Mouse (Mus musculus): ENCODE results near the gene Smarcc1. TPM values are rescaled to one million over a fixed set of nuclear protein-coding genes. Genes with fewer than 3 reads are reported as not detected.

Smarcc1 gene
- polyA plus RNA-seq, 1 experiment from 2014 or later = 91.3 TPM

- Histone ChIP-seq H3K27me3 (replicated peaks) (no peaks in the 10 kb centered on the region), H3K36me3 (peaks cover 19% of the 10 kb centered on the region), H3K4me2 (replicated peaks) (no peak overlapping the region), H3K9me3 (no peaks in the 10 kb centered on the region), H3K4me3 (replicated peaks) (no peak overlapping the region), H3K9ac (no peak overlapping the region), H3K4me1 (replicated peaks) (no peaks in the 10 kb centered on the region), H3K27ac (no peak overlapping the region)
- ATAC-seq = no peak
- 90% methylated on average over 3 of the region's 3 CpGs for WGBS
Observed at GRCm38 (mm10) chr9:110208967-110209366, 91.5 kb downstream of the Smarcc1 start.

- no peak overlapping the region for H3K4me2 ChIP-seq (replicated peaks)
- WGBS = 83% methylated on average over 4 of the region's 4 CpGs
- H3K9ac ChIP-seq = no peak overlapping the region
- H3K4me3 ChIP-seq (replicated peaks) = no peak overlapping the region
- H3K27me3 ChIP-seq (replicated peaks) = no peaks in the 10 kb centered on the region
- H3K9me3 ChIP-seq = no peaks in the 10 kb centered on the region
- no peak for ATAC-seq
- no peak overlapping the region for H3K27ac ChIP-seq
- H3K4me1 ChIP-seq (replicated peaks) = no peaks in the 10 kb centered on the region
- peaks cover 28% of the 10 kb centered on the region for H3K36me3 ChIP-seq
Observed at GRCm38 (mm10) chr9:110224273-110224672, 106.8 kb downstream of the Smarcc1 start.

GRCm38 (mm10) chr9:110226191-110226590 is 108.7 kb downstream of the Smarcc1 start:
- Histone ChIP-seq H3K36me3 (peaks cover 27% of the 10 kb centered on the region), H3K4me1 (replicated peaks) (no peaks in the 10 kb centered on the region)
- WGBS = 90% methylated on average over 4 of the region's 4 CpGs

GRCm38 (mm10) chr9:110228671-110229070 is 111.2 kb downstream of the Smarcc1 start:
- 85% methylated on average over 6 of the region's 6 CpGs for WGBS
- Histone ChIP-seq H3K27me3 (replicated peaks) (no peaks in the 10 kb centered on the region), H3K36me3 (peaks cover 10% of the 10 kb centered on the region), H3K27ac (no peak overlapping the region), H3K9ac (no peak overlapping the region), H3K4me3 (replicated peaks) (no peak overlapping the region), H3K4me1 (replicated peaks) (no peaks in the 10 kb centered on the region), H3K9me3 (no peaks in the 10 kb centered on the region), H3K4me2 (replicated peaks) (no peak overlapping the region)
- no peak for ATAC-seq

More at GRCm38 (mm10) chr9:110226191-110226590, 108.7 kb downstream of the Smarcc1 start:
- H3K27ac ChIP-seq = no peak overlapping the region
- no peak overlapping the region for H3K4me3 ChIP-seq (replicated peaks)
- no peak overlapping the region for H3K4me2 ChIP-seq (replicated peaks)
- ATAC-seq = no peak
- H3K27me3 ChIP-seq (replicated peaks) = no peaks in the 10 kb centered on the region
- no peak overlapping the region for H3K9ac ChIP-seq
- no peaks in the 10 kb centered on the region for H3K9me3 ChIP-seq

GRCm38 (mm10) chr9:110229112-110229511 is 111.6 kb downstream of the Smarcc1 start:
- Histone ChIP-seq H3K4me2 (replicated peaks) (no peak overlapping the region), H3K36me3 (peaks cover 9% of the 10 kb centered on the region; the same call in 1 of the 2 replicates), H3K4me1 (replicated peaks) (no peaks in the 10 kb centered on the region), H3K27ac (no peak overlapping the region), H3K9ac (no peak overlapping the region), H3K4me3 (replicated peaks) (no peak overlapping the region), H3K27me3 (replicated peaks) (no peaks in the 10 kb centered on the region), H3K9me3 (no peaks in the 10 kb centered on the region)
- WGBS = 91% methylated on average over 1 of the region's 1 CpGs
- no peak for ATAC-seq

- H3K36me3 ChIP-seq = peaks cover 15% of the 10 kb centered on the region; the same call in 1 of the 2 replicates
- H3K4me2 ChIP-seq (replicated peaks) = no peak overlapping the region
- no peak overlapping the region for H3K9ac ChIP-seq
- ATAC-seq = no peak
- H3K4me3 ChIP-seq (replicated peaks) = no peak overlapping the region
- no peaks in the 10 kb centered on the region for H3K27me3 ChIP-seq (replicated peaks)
- WGBS = 79% methylated on average over 10 of the region's 10 CpGs
- H3K27ac ChIP-seq = no peak overlapping the region
- no peaks in the 10 kb centered on the region for H3K4me1 ChIP-seq (replicated peaks)
- H3K9me3 ChIP-seq = no peaks in the 10 kb centered on the region
Observed at GRCm38 (mm10) chr9:110229566-110230248, 112.2 kb downstream of the Smarcc1 start.

- Histone ChIP-seq H3K9me3 (no peaks in the 10 kb centered on the region), H3K4me3 (replicated peaks) (no peak overlapping the region), H3K4me1 (replicated peaks) (no peaks in the 10 kb centered on the region), H3K36me3 (peaks cover 23% of the 10 kb centered on the region), H3K4me2 (replicated peaks) (no peak overlapping the region), H3K9ac (no peak overlapping the region), H3K27me3 (replicated peaks) (no peaks in the 10 kb centered on the region), H3K27ac (no peak overlapping the region)
- 87% methylated on average over 16 of the region's 16 CpGs for WGBS
- ATAC-seq = no peak
Observed at GRCm38 (mm10) chr9:110230395-110231071, 113.0 kb downstream of the Smarcc1 start.

GRCm38 (mm10) chr9:110234962-110235361 is 117.5 kb downstream of the Smarcc1 start:
- H3K36me3 ChIP-seq = peaks cover 39% of the 10 kb centered on the region

GRCm38 (mm10) chr9:110243221-110243833 is 125.8 kb downstream of the Smarcc1 start, which contains the start of gene Cspg5:
TSS of gene Cspg5 (plus strand) at chr9:110243783.
- Histone ChIP-seq H3K36me3 (no peaks in the 10 kb centered on the region), H3K27me3 (replicated peaks) (peaks cover 14% of the 10 kb centered on the region), H3K4me1 (replicated peaks) (peaks cover 11% of the 10 kb centered on the region), H3K27ac (no peak within 1 kb of the TSS), H3K4me2 (replicated peaks) (peak within 1 kb of the TSS; percentile 99), H3K4me3 (replicated peaks) (peak within 1 kb of the TSS; percentile 60), H3K9ac (0 out of 2 replicates have a peak within 1 kb of the TSS, but pooled peaks have one; percentile 36), H3K9me3 (no peaks in the 10 kb centered on the region)
- 85% methylated on average over 7 of the region's 7 CpGs for WGBS
- ATAC-seq = no peak

More at GRCm38 (mm10) chr9:110234962-110235361, 117.5 kb downstream of the Smarcc1 start:
- Histone ChIP-seq H3K9me3 (no peaks in the 10 kb centered on the region), H3K9ac (no peak overlapping the region), H3K4me1 (replicated peaks) (no peaks in the 10 kb centered on the region), H3K4me3 (replicated peaks) (no peak overlapping the region), H3K4me2 (replicated peaks) (no peak overlapping the region), H3K27me3 (replicated peaks) (no peaks in the 10 kb centered on the region), H3K27ac (no peak overlapping the region)
- WGBS = 97% methylated on average over 6 of the region's 6 CpGs
- ATAC-seq = no peak

GRCm38 (mm10) chr9:110244567-110244888 is 127.0 kb downstream of the Smarcc1 start:
- Histone ChIP-seq H3K9me3 (no peaks in the 10 kb centered on the region), H3K36me3 (no peaks in the 10 kb centered on the region), H3K9ac (0 out of 2 replicates have a peak overlapping the region, but pooled peaks have one; percentile 36), H3K27me3 (replicated peaks) (peaks cover 14% of the 10 kb centered on the region), H3K4me3 (replicated peaks) (peak overlapping the region; percentile 60), H3K27ac (no peak overlapping the region), H3K4me1 (replicated peaks) (peaks cover 12% of the 10 kb centered on the region), H3K4me2 (replicated peaks) (peak overlapping the region; percentile 99)
- 0 out of 2 replicates have a peak, but pooled peaks have one; percentile 16 for ATAC-seq
- WGBS = 17% methylated on average over 7 of the region's 7 CpGs

- Histone ChIP-seq H3K9ac (peak overlapping the region; percentile 36), H3K27ac (no peak overlapping the region), H3K36me3 (no peaks in the 10 kb centered on the region), H3K4me2 (replicated peaks) (peak overlapping the region; percentile 99), H3K9me3 (no peaks in the 10 kb centered on the region), H3K27me3 (replicated peaks) (peaks cover 14% of the 10 kb centered on the region), H3K4me1 (replicated peaks) (peaks cover 17% of the 10 kb centered on the region), H3K4me3 (replicated peaks) (peak overlapping the region; percentile 60)
- WGBS = under 1% methylated on average over 88 of the region's 93 CpGs
- ATAC-seq = peak; percentile 55
Observed at GRCm38 (mm10) chr9:110244889-110245589, 127.5 kb downstream of the Smarcc1 start.
